Mouse (Mus musculus): ENCODE measurements at regions not wholly inside any gene's neighbourhood (a gene's known extent, or its start where the extent isn't known, plus 50 kb on each side); places are given as distances from the start of the nearest gene placed in this dataset.
"Not testable (repeated sequence)": the region's sequence is repeated elsewhere in the genome, so short reads cannot be mapped to it uniquely, and the experiment has no call there.

GRCm38 (mm10) chr6:144940871-144941380 is 135.1 kb downstream of the Bcat1 start:
- no peak for DNase-seq (ENCODE audit: low spot score)

GRCm38 (mm10) chr6:144938613-144939236 is 137.3 kb downstream of the Bcat1 start:
- DNase-seq (ENCODE audit: low spot score), result no peak

- DNase-seq (ENCODE audit: low spot score), result no peak
Measured at GRCm38 (mm10) chr6:144937211-144937610, 138.8 kb downstream of the Bcat1 start.

- no peak for DNase-seq (ENCODE audit: low spot score)
Measured at GRCm38 (mm10) chr6:144933722-144934235, 142.2 kb downstream of the Bcat1 start.

GRCm38 (mm10) chr6:144932402-144932801 is 143.6 kb downstream of the Bcat1 start:
- DNase-seq (ENCODE audit: low spot score), result no peak

GRCm38 (mm10) chr6:144929959-144930358 is 146.0 kb downstream of the Bcat1 start:
- no peak for DNase-seq (ENCODE audit: low spot score)

- no peak for DNase-seq (ENCODE audit: low spot score)
Measured at GRCm38 (mm10) chr6:144929262-144929855, 146.6 kb downstream of the Bcat1 start.

GRCm38 (mm10) chr6:144927599-144927998 is 145.8 kb upstream of the Sox5 start:
- DNase-seq (ENCODE audit: low spot score), result no peak

- DNase-seq (ENCODE audit: low spot score), result no peak
Measured at GRCm38 (mm10) chr6:144922762-144923161, 141.0 kb upstream of the Sox5 start.

GRCm38 (mm10) chr6:144919750-144920149 is 138.0 kb upstream of the Sox5 start:
- DNase-seq (ENCODE audit: low spot score), result no peak

- DNase-seq (ENCODE audit: low spot score), result no peak
Measured at GRCm38 (mm10) chr6:144917128-144917527, 135.4 kb upstream of the Sox5 start.

- no peak for DNase-seq (ENCODE audit: low spot score)
Measured at GRCm38 (mm10) chr6:144911781-144912180, 130.0 kb upstream of the Sox5 start.

GRCm38 (mm10) chr6:144910392-144910791 is 128.6 kb upstream of the Sox5 start:
- no peak for DNase-seq (ENCODE audit: low spot score)

- DNase-seq (ENCODE audit: low spot score), result no peak
Measured at GRCm38 (mm10) chr6:144908646-144909045, 126.9 kb upstream of the Sox5 start.

- DNase-seq (ENCODE audit: low spot score), result no peak
Measured at GRCm38 (mm10) chr6:144903156-144903555, 121.4 kb upstream of the Sox5 start.

- DNase-seq (ENCODE audit: low spot score), result peak; percentile 16
Measured at GRCm38 (mm10) chr6:144902267-144902995, 120.7 kb upstream of the Sox5 start.

- DNase-seq (ENCODE audit: low spot score), result no peak
Measured at GRCm38 (mm10) chr6:144901825-144902224, 120.0 kb upstream of the Sox5 start.

- not testable (repeated sequence) for DNase-seq (ENCODE audit: low spot score)
Measured at GRCm38 (mm10) chr6:144900858-144901257, 119.1 kb upstream of the Sox5 start.

- no peak for DNase-seq (ENCODE audit: low spot score)
Measured at GRCm38 (mm10) chr6:144897526-144897925, 115.7 kb upstream of the Sox5 start.

GRCm38 (mm10) chr6:144890914-144891313 is 109.1 kb upstream of the Sox5 start:
- DNase-seq (ENCODE audit: low spot score), result no peak

GRCm38 (mm10) chr6:144890166-144890565 is 108.4 kb upstream of the Sox5 start:
- DNase-seq (ENCODE audit: low spot score), result no peak

- no peak for DNase-seq (ENCODE audit: low spot score)
Measured at GRCm38 (mm10) chr6:144883117-144883516, 101.3 kb upstream of the Sox5 start.

- no peak for DNase-seq (ENCODE audit: low spot score)
Measured at GRCm38 (mm10) chr6:144880098-144880497, 98.3 kb upstream of the Sox5 start.
